Mouse (Mus musculus): ENCODE measurements at regions not wholly inside any gene's neighbourhood (a gene's known extent, or its start where the extent isn't known, plus 50 kb on each side); places are given as distances from the start of the nearest gene placed in this dataset.

DNA sequence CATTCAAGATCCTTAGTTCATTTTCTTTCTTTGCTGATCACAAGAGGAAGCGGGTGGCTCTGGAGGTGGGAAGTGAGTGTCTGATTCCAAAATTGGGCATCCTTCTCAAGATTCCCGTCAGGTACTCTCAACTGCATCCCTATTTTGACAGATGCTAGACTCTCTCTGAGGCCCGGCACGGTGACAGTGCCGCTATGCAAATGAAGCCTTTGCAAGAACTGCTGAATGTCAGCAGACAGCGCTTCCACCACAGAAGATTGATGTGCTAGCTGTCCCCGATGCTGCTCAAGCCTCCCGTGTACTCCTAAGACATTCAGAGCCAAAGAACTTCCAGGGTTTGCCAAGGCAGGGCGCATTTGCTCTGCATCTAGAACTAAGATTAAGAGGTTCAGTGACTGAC lies 50.9 kb upstream of the Cpne4 start:
- DNase-seq (ENCODE audit: low spot score) = no peak

DNA sequence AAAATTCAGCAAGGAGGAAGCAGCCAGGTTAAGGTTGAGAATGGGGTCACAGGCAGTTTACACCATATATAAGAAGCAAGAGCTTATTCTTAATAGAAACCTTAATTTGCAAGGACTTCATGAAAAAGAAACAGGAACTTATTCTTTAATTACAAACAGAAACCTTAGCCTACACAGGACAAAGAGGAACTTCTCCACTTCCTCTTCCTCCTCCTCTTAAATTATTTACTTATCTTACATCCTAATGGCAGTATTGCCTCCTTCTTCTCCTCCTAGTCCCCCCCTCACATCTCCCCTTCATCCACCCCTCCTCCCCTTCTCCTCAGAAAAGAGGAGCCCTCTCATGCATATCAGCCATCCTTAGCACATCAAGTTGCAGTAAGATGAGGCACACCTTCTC lies 56.4 kb upstream of the Cpne4 start:
- DNase-seq (ENCODE audit: low spot score) = no peak

- no peak for DNase-seq (ENCODE audit: low spot score)
Measured at GRCm38 (mm10) chr9:104489383-104489782, 57.7 kb upstream of the Cpne4 start.

DNA sequence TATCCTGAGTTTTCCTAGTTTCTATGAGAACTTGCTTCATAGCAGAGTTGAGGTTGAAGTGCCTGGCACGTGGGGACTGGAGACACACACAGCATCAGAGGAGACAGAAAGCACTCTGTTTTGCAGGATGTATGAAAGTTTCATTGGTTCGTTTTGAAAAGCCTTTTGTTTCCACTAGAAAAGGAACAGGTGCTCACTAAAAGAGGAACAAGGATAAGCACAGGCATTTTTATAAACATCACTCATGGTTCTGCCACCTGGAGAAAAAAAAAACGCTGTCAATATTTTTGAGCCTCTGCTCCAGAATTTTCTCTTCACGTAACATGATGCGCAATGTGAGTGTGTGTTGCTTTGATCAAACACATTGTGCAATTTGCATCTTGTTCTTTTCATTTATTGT lies 64.6 kb upstream of the Cpne4 start:
- DNase-seq (ENCODE audit: low spot score) = no peak

GRCm38 (mm10) chr9:104480683-104481082 lies 66.4 kb upstream of the Cpne4 start:
- no peak for DNase-seq (ENCODE audit: low spot score)

GRCm38 (mm10) chr9:104474831-104475230 lies 72.3 kb upstream of the Cpne4 start:
- DNase-seq (ENCODE audit: low spot score) = no peak

DNA sequence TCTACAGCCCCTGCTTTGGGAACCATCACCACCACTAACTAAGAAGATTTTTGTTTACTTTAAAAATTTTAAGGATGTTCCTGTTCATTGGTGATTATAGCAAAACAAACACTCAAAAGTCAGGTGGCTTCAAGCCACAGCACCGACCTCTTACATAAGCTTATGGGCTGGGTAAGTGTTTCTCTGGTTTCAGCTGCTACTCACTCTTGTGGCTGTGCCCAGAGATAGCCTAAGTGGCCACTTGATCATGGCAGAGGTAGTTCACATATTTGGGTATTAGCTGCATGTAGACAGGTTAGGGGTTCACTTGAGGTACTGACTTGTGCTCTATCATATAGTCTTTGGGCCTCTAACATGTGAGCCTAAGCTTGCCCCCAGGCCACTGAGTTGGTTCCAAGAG lies 79.8 kb upstream of the Cpne4 start:
- DNase-seq (ENCODE audit: low spot score) = no peak

GRCm38 (mm10) chr9:104463701-104464100 lies 83.4 kb upstream of the Cpne4 start:
- no peak for DNase-seq (ENCODE audit: low spot score)

DNA sequence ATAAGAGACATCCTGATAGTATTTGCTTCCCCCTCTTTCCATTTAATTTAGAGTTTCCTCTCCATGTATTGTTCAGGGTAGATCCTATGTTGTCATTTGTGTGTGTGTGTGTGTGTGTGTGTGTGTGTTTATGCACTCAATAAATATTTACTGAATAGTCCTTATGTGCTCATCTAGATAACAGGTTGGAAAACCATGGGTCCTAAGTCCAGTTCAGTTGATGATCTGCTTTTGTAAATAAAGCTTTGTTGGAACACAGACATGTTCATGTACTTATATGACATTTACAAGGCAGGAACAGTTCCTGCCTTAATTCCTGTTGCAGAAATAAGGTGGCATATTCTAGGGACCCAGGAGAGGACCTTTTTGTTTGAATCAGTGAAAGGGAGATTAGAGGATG lies 87.0 kb upstream of the Cpne4 start:
- DNase-seq (ENCODE audit: low spot score) = no peak

DNA sequence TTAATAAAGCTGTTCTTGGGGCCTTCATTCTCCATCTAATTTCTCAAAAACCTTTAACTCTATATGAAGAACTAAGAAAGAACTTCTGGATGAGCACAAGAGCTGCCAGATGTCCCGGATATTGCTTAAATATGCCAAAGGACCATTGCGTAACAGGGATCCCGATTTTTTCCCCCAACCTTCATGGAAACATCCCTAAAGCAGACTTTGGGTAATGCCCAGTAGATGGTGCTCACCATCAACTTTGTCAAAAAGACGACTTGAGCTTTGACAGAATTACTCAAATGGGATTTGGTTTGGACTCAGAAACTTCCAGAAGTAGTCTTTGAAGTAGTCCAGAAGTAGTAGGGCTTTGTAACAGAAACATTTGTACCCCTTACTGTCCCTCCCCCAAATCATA lies 89.5 kb upstream of the Cpne4 start:
- no peak for DNase-seq (ENCODE audit: low spot score)

DNA sequence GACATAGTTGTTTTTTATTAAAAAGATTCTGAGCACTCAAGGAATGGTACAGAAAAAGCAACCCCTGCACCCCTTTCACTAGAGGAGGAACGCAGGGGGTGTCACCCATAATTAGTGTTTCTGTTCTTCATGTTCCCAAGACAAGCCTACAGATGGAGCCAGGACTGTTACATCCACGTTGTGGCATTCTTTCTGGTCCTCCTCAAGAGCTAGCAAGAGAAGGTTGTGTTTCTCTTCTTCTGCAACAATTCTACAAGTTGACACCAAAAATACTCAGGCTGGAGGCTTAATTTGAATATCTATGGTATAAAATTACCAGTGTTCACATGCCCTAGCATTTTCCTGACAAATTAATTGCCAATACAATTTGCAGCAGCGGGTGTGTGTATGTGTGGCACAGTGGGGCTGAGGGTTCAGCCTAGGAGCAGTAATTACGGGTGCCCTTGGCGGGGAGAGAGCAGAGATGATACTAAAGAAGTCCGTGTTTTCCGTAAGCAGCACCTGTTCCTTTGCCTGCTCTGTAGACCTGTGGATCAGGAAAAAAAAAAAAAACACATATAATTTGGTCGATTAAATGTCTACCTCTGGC lies 98.4 kb upstream of the Cpne4 start:
- DNase-seq (ENCODE audit: low spot score) = no peak

GRCm38 (mm10) chr9:104444906-104445305 lies 102.2 kb upstream of the Cpne4 start:
- DNase-seq (ENCODE audit: low spot score) = peak; percentile 27

GRCm38 (mm10) chr9:104443236-104443635 lies 103.8 kb upstream of the Cpne4 start:
- DNase-seq (ENCODE audit: low spot score) = no peak

GRCm38 (mm10) chr9:104413021-104413420 lies 75.5 kb upstream of the Acpp start:
- DNase-seq (ENCODE audit: low spot score) = no peak

DNA sequence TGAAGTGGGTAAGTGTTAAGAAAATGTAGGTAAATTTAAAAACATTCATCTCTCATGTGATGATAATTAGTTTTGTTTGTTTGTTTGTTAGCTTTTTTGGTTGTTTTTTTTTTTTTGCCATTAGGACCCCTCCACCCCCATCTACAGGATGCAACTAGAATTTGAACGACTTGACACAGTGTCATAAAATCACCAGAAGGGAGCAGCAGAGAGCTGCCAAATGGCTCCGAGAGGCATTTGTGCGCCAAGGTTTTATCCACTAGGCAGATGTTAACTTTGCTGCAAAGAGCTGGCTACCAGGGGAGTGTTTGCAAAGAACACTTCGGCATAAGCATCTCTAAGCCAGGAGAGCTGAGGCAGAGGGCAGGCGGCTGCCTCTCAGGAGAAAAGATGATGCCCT lies 72.7 kb upstream of the Acpp start:
- DNase-seq (ENCODE audit: low spot score) = no peak

GRCm38 (mm10) chr9:104409381-104409780 lies 71.8 kb upstream of the Acpp start:
- DNase-seq (ENCODE audit: low spot score) = no peak

DNA sequence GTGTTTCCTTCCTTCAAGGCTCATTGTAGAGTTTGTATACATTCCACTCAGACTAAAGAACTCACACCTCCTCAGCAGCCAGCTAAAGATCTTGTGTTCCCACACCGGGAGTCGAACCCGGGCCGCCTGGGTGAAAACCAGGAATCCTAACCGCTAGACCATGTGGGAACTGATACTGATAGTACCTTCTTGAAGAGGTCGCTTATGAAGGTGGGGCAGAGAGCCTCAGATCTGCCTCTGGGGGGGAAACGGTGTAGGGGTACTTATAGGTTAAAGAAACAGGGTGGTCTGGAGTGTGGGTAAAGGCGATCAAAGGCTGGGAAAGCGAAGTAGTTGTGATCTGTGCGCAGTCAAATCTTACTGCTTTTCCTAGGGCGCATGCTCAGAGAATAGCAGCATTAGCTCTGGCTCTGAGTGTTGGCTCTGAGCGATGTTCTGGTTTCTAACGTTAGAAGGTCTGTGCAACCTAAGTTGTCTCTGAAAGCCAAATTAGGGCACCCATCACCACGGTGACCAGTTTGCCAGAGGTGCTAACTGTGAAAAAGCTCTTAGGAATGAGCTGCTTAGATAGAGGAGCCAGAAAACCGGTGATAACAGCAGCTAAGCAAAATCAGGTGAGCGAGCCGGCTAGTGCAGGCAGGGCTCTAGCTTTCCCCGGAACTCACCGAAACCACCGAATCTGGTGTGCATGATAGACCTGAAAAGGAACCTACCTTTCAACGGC lies 71.2 kb upstream of the Acpp start:
- no peak for DNase-seq (ENCODE audit: low spot score)

DNA sequence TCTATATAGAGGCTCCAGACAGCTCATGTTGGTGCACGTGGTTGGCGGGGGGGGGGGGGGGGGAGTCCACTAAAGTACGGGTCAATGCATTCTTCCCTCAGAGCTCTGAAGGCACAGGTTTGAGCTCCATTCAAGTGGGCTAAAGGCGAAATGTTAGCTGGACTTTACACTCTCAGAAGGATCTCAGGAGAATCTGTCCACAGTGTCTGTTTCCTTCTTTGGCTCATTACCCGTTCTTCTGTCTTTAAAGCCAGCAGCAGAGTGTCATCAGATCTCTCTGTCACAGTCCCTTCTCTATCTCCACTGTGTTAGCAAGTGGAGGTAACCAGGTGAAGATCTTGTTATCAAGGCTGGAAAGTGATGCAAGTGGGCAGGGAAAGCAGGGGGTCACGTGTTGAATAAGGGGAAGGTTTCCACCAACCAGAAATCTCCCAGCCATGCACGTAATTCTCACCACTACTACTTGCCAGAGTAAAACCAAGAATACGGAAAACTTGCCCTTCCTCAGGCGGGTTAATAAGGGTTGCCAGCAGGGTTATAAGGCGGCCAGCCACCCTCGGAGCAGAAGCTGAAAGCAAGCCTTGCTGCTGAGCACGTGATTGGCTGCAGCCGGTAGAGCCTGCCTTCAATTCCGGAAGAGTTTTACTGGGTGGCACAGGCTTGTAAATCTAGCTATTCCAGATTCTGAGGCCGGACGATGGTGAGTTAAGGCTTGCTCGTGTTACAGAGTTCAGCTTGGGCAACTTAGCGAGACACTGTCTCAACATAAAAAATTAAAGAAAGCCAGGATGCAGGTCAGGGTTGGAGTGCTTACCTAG lies 70.2 kb upstream of the Acpp start:
- DNase-seq (ENCODE audit: low spot score) = no peak

DNA sequence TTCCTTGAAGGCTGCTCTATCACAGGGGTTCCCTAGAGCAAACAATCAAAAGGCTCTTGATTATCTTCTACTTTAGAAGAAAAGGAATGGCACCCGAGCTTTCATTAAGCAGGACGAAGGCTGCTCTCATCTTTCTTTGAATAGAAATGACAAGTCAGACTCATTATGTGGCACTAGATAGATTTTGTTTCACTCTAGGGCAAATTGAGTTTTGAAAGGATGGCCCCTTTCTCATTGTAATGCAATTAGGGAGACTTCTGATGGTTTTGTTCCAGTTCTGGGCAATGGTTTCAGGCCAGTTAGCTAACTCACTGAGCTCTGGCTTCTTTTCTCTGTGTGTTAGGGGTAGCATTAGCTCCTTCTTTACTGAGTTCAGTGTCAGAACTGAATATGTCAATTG lies 69.5 kb upstream of the Acpp start:
- no peak for DNase-seq (ENCODE audit: low spot score)

GRCm38 (mm10) chr9:104406491-104406890 lies 68.9 kb upstream of the Acpp start:
- DNase-seq (ENCODE audit: low spot score) = no peak

DNA sequence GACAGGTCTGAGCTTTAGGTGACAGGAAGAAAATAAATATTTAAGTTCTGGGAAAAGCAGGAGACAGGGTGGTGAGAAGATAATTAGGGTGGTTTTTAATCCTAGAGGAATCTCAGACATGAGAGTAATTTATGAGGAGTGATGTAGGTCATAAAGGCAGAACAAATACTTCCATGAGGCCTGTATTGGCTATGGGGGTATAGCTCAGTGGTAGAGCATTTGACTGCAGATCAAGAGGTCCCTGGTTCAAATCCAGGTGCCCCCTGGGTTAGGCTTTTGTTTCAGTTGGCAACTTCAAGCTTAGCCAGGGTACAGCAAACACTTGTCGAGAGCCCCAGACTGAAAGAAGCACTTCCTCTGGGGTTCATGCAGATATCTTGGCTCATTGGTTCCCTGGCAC lies 66.3 kb upstream of the Acpp start:
- DNase-seq (ENCODE audit: low spot score) = no peak

- DNase-seq (ENCODE audit: low spot score) = no peak
Measured at GRCm38 (mm10) chr9:104401673-104402072, 64.1 kb upstream of the Acpp start.

GRCm38 (mm10) chr9:104399927-104400326 lies 62.4 kb upstream of the Acpp start:
- DNase-seq (ENCODE audit: low spot score) = no peak
